Mouse (Mus musculus): Measurements from ENCODE around the gene Rgp1.

Rgp1 gene

GRCm38 (mm10) chr4:43598200-43598599, 19.7 kb downstream of the Rgp1 start:
- no peak for DNase-seq (ENCODE audit: low spot score)

GRCm38 (mm10) chr4:43598650-43599380, 20.3 kb downstream of the Rgp1 start:
- DNase-seq (ENCODE audit: low spot score), result no peak

GRCm38 (mm10) chr4:43600195-43600934, 21.9 kb downstream of the Rgp1 start:
- no peak for DNase-seq (ENCODE audit: low spot score)

- no peak for DNase-seq (ENCODE audit: low spot score)
Measured at GRCm38 (mm10) chr4:43604099-43604498, 25.6 kb downstream of the Rgp1 start.

GRCm38 (mm10) chr4:43604751-43605685, 26.5 kb downstream of the Rgp1 start:
- no peak for DNase-seq (ENCODE audit: low spot score)

GRCm38 (mm10) chr4:43612534-43612933, 34.0 kb downstream of the Rgp1 start:
- no peak for DNase-seq (ENCODE audit: low spot score)

- DNase-seq (ENCODE audit: low spot score), result no peak
Measured at GRCm38 (mm10) chr4:43613060-43613730, 34.7 kb downstream of the Rgp1 start.

GRCm38 (mm10) chr4:43620146-43620778, 41.7 kb downstream of the Rgp1 start:
- no peak for DNase-seq (ENCODE audit: low spot score)

- DNase-seq (ENCODE audit: low spot score), result peak; percentile 59
Measured at GRCm38 (mm10) chr4:43629106-43629817, 50.7 kb downstream of the Rgp1 start.

GRCm38 (mm10) chr4:43630030-43630581, 51.6 kb downstream of the Rgp1 start:
- DNase-seq (ENCODE audit: low spot score), result peak; percentile 90

- peak; percentile 12 for DNase-seq (ENCODE audit: low spot score)
Measured at GRCm38 (mm10) chr4:43630671-43631045, 52.1 kb downstream of the Rgp1 start.

- peak; percentile 61 for DNase-seq (ENCODE audit: low spot score)
Measured at GRCm38 (mm10) chr4:43631046-43631955, 52.8 kb downstream of the Rgp1 start, which contains the start of gene Npr2. Gene Npr2 (plus strand): TSS chr4:43631935.

GRCm38 (mm10) chr4:43631956-43632920, 53.7 kb downstream of the Rgp1 start:
- no peak for DNase-seq (ENCODE audit: low spot score)

- DNase-seq (ENCODE audit: low spot score), result peak; percentile 3
Measured at GRCm38 (mm10) chr4:43633296-43633695, 54.8 kb downstream of the Rgp1 start.

- DNase-seq (ENCODE audit: low spot score), result peak; percentile 2
Measured at GRCm38 (mm10) chr4:43633736-43634135, 55.2 kb downstream of the Rgp1 start.

GRCm38 (mm10) chr4:43634621-43635374, 56.3 kb downstream of the Rgp1 start:
- peak; percentile 1 for DNase-seq (ENCODE audit: low spot score)

GRCm38 (mm10) chr4:43636751-43637150, 58.2 kb downstream of the Rgp1 start:
- peak; percentile 1 for DNase-seq (ENCODE audit: low spot score)

All from embryo, embryonic 10 days (tissue).